Mouse (Mus musculus) CH12.LX (cell line): ENCODE measurements around the gene Cycs. TPM values are rescaled to one million over a fixed set of nuclear protein-coding genes. Genes with fewer than 3 reads are reported as not detected.

ENCODE experiments used
- DNase-seq: peaks from one replicate; pipeline ENCODE4 v3.0.0-alpha.2; 2013; ENCODE audit errors: extremely low read depth
- H3K27ac ChIP-seq: 2 replicates; pipeline ENCODE4 v1.5.1; 2012; ENCODE audit warnings: low read depth, mild to moderate bottlenecking, control low read depth, moderate library complexity; ENCODE audit not compliant: insufficient read depth
- H3K27me3 ChIP-seq: replicated peaks from 2 replicates; pipeline ENCODE3; 2012; ENCODE audit warnings: inconsistent platforms
- H3K36me3 ChIP-seq, 2 experiments: replicated peaks in 1 of 2; 2 replicates each; pipeline versions ENCODE3 to v1.6.1; 2012; ENCODE audit warnings: inconsistent platforms in 1 of 2, low read length in 1 of 2, mild to moderate bottlenecking in 1 of 2, mixed read lengths in 1 of 2, moderate library complexity in 1 of 2; ENCODE audit not compliant: control insufficient read depth in 1 of 2, insufficient read depth in 1 of 2
- H3K4me1 ChIP-seq, 2 experiments: 2 replicates each; pipeline ENCODE4 v1.6.1; 2012; ENCODE audit warnings: inconsistent platforms in 1 of 2, moderate library complexity in 1 of 2; ENCODE audit not compliant: insufficient read depth in 2 of 2, control insufficient read depth in 1 of 2
- H3K4me2 ChIP-seq: 2 replicates; pipeline ENCODE4 v1.6.1; 2012; ENCODE audit warnings: low read depth, mild to moderate bottlenecking, control low read depth; ENCODE audit not compliant: poor library complexity, insufficient read depth, severe bottlenecking
- H3K4me3 ChIP-seq, 3 experiments: fragments of 150-350 bp in 1 of 3; sonication (generic) in 1 of 3; replicated peaks in 1 of 3; 2 replicates each; pipeline versions ENCODE3 to v1.5.1; 2011 to 2012; ENCODE audit warnings: low read depth in 2 of 3, low read length in 2 of 3, mild to moderate bottlenecking in 2 of 3, moderate library complexity in 2 of 3, control low read depth in 1 of 3, improper control_type of control experiment in 1 of 3, inconsistent platforms in 1 of 3, mixed read lengths in 1 of 3; ENCODE audit not compliant: poor library complexity in 1 of 3
- H3K79me2 ChIP-seq: replicated peaks from 2 replicates; pipeline ENCODE4 v1.6.1; 2012; ENCODE audit warnings: mild to moderate bottlenecking, moderate library complexity; ENCODE audit not compliant: control insufficient read depth, poor library complexity, insufficient read depth, severe bottlenecking; ENCODE audit errors: extremely low read depth
- H3K9ac ChIP-seq: 2 replicates; pipeline ENCODE4 v1.6.1; 2012; ENCODE audit warnings: low read depth, mild to moderate bottlenecking, control low read depth, moderate library complexity; ENCODE audit not compliant: insufficient read depth
- H3K9me3 ChIP-seq: replicated peaks from 2 replicates; pipeline ENCODE3; 2012; ENCODE audit warnings: low read length, inconsistent platforms, mixed read lengths
- BHLHE40 ChIP-seq: IDR thresholded peaks from 2 replicates; pipeline ENCODE4 v1.6.1; 2011; ENCODE audit warnings: mild to moderate bottlenecking, low read depth, low read length, improper control_type of control experiment
- CHD1 ChIP-seq: IDR thresholded peaks from 2 replicates; pipeline ENCODE4 v1.6.1; 2012; ENCODE audit warnings: low read depth, low read length, improper control_type of control experiment, inconsistent platforms
- CHD2 ChIP-seq: IDR thresholded peaks from 2 replicates; pipeline ENCODE4 v1.6.1; 2011; ENCODE audit warnings: low read length, improper control_type of control experiment
- CTCF ChIP-seq, 2 experiments: IDR thresholded peaks in 1 of 2; conservative IDR thresholded peaks in 1 of 2; 2 replicates each; pipeline ENCODE4 v1.5.1; 2011 to 2012; ENCODE audit warnings: low read depth in 2 of 2, low read length in 2 of 2, improper control_type of control experiment in 1 of 2, inconsistent platforms in 1 of 2, mild to moderate bottlenecking in 1 of 2, moderate library complexity in 1 of 2
- E2F4 ChIP-seq: IDR thresholded peaks from 2 replicates; pipeline ENCODE4 v1.6.1; 2011; ENCODE audit warnings: low read depth, low read length, improper control_type of control experiment; ENCODE audit not compliant: insufficient replicate concordance
- ELF1 ChIP-seq: IDR thresholded peaks from 2 replicates; pipeline ENCODE4 v1.6.1; 2014; ENCODE audit warnings: low read depth, mild to moderate bottlenecking, inconsistent platforms, low read length, improper control_type of control experiment
- HCFC1 ChIP-seq: IDR thresholded peaks from 2 replicates; pipeline ENCODE4 v1.6.1; 2012; ENCODE audit warnings: low read depth, mild to moderate bottlenecking, inconsistent platforms, low read length, improper control_type of control experiment
- JUN ChIP-seq: IDR thresholded peaks from 2 replicates; pipeline ENCODE4 v1.6.1; 2011; ENCODE audit warnings: low read depth, mild to moderate bottlenecking, low read length, improper control_type of control experiment, moderate library complexity; ENCODE audit not compliant: insufficient read depth
- MAFK ChIP-seq: IDR thresholded peaks from 2 replicates; pipeline ENCODE4 v1.6.1; 2011; ENCODE audit warnings: low read length, improper control_type of control experiment; ENCODE audit not compliant: insufficient replicate concordance
- MAZ ChIP-seq: IDR thresholded peaks from 2 replicates; pipeline ENCODE4 v1.6.1; 2012; ENCODE audit warnings: low read depth, mild to moderate bottlenecking, inconsistent platforms, low read length, improper control_type of control experiment, moderate library complexity
- MEF2A ChIP-seq: IDR thresholded peaks from 2 replicates; pipeline ENCODE4 v1.6.1; 2014; ENCODE audit warnings: low read depth, mild to moderate bottlenecking, inconsistent platforms, low read length, improper control_type of control experiment, borderline replicate concordance
- MYC ChIP-seq: IDR thresholded peaks from 2 replicates; pipeline ENCODE4 v1.6.1; 2011; ENCODE audit warnings: low read depth, mild to moderate bottlenecking, improper control_type of control experiment, low read length
- NELFE ChIP-seq: IDR thresholded peaks from 2 replicates; pipeline ENCODE4 v1.6.1; 2011; ENCODE audit warnings: low read depth, low read length, improper control_type of control experiment
- NRF1 ChIP-seq: IDR thresholded peaks from 2 replicates; pipeline ENCODE4 v1.6.1; 2014; ENCODE audit warnings: low read depth, mild to moderate bottlenecking, inconsistent platforms, low read length, improper control_type of control experiment, moderate library complexity
- POLR2A ChIP-seq: IDR thresholded peaks from 2 replicates; pipeline ENCODE4 v1.6.1; 2011; ENCODE audit warnings: low read depth, mild to moderate bottlenecking, improper control_type of control experiment, low read length
- POLR2AphosphoS2 ChIP-seq: IDR thresholded peaks from 2 replicates; pipeline ENCODE4 v1.6.1; 2011; ENCODE audit warnings: low read depth, low read length, improper control_type of control experiment
- RAD21 ChIP-seq: IDR thresholded peaks from 2 replicates; pipeline ENCODE4 v1.6.1; 2011; ENCODE audit warnings: low read depth, mild to moderate bottlenecking, low read length, improper control_type of control experiment, moderate library complexity
- RCOR1 ChIP-seq: conservative IDR thresholded peaks from 2 replicates; pipeline ENCODE4 v1.6.1; 2012; ENCODE audit warnings: low read depth, mild to moderate bottlenecking, inconsistent platforms, low read length, improper control_type of control experiment
- SIN3A ChIP-seq: IDR thresholded peaks from 2 replicates; pipeline ENCODE4 v1.6.1; 2012; ENCODE audit warnings: low read length, improper control_type of control experiment, inconsistent platforms
- TCF12 ChIP-seq: IDR thresholded peaks from 2 replicates; pipeline ENCODE4 v1.6.1; 2014; ENCODE audit warnings: low read depth, mild to moderate bottlenecking, inconsistent platforms, low read length, improper control_type of control experiment
- UBTF ChIP-seq: IDR thresholded peaks from 2 replicates; pipeline ENCODE4 v1.6.1; 2012; ENCODE audit warnings: low read depth, mild to moderate bottlenecking, inconsistent platforms, low read length, improper control_type of control experiment, moderate library complexity
- USF2 ChIP-seq: conservative IDR thresholded peaks from 2 replicates; pipeline ENCODE4 v1.6.1; 2011; ENCODE audit warnings: low read depth, low read length, improper control_type of control experiment
- ZC3H11A ChIP-seq: IDR thresholded peaks from 2 replicates; pipeline ENCODE4 v1.6.1; 2012; ENCODE audit warnings: low read depth, mild to moderate bottlenecking, inconsistent platforms, low read length, improper control_type of control experiment
- dilution Hi-C: fragments of 300-500 bp; cut with MboI; formaldehyde crosslinking; loops from 2 replicates; pipeline ENCODE4 v1.14.3; 2020; ENCODE audit warnings: low sequenced_read_pairs; ENCODE audit not compliant: extremely low pct_unique_long_range_greater_than_20kb, extremely low pct_ligation_motif_present
- in situ Hi-C: fragments of 300-500 bp; cut with MboI; formaldehyde crosslinking; loops from 3 replicates; pipeline ENCODE4 v1.14.3; 2019; ENCODE audit warnings: low sequenced_read_pairs, low pct_ligation_motif_present, low pct_unique_long_range_greater_than_20kb, mixed read lengths
- polyA plus RNA-seq: library from polyadenylated mRNA; unstranded; fragments of >175 nt; gene quantifications from 2 replicates; pipeline ENCODE4 v1.2.1, GENCODE M21; 2012; ENCODE audit warnings: low read depth; ENCODE audit not compliant: insufficient read length
- total RNA-seq, 2 experiments: library from RNA; depleted of rRNA; stranded (reverse); fragments of 300-350 nt in 1 of 2; fragments of >200 nt in 1 of 2; gene quantifications; 2 replicates each; pipeline ENCODE4 v1.2.3; 2012 to 2014

Cycs gene
- total and polyA plus RNA-seq, 3 experiments: 34.2 to 122 (median 44.6) TPM

DNA sequence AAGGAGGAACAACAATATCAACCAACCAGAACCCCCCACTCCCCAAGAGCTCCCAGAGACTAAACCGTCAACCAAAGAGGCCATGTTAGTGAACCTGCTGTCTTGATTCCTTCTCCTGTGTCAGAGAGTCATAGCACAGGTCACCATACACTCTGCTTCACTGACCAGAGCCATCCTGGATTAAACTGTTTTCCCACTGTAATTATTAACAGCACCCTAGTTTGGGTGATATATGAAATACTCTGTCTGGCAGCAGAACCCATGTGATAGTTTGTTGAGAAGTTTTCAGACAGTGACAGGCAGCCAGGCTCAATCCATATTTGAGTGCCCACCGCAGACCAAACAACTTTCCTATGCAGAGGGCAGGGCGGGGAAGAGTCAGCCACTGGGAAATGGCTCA, 31.0 kb downstream of the Cycs start:
- Histone ChIP-seq H3K27me3 (no peaks in the 10 kb centered on the region), H3K4me1 (peaks cover 3 to 7% of the 10 kb centered on the region in 2 experiments; a peak in 3 of 4 replicates), H3K9me3 (peaks cover 2% of the 10 kb centered on the region), H3K79me2 (no peaks in the 10 kb centered on the region), H3K4me3 (no peak overlapping the region), H3K36me3 (no peaks in the 10 kb centered on the region), H3K9ac (no peak overlapping the region), H3K4me2 (no peak overlapping the region), H3K27ac (no peak overlapping the region)
- dilution Hi-C loops (no loop called here), in situ Hi-C loops (loop anchor here (5.0 to 25.0 kb wide), 3 partner anchors 233 to 1023 kb away; partner anchors contain the start of gene Mpp6)
- DNase-seq: no peak
- TF ChIP-seq JUN: no peak
- TF ChIP-seq BHLHE40: no peak
- no peak for TF ChIP-seq UBTF
- no peak for TF ChIP-seq MAFK
- no peak for TF ChIP-seq POLR2AphosphoS2
- no peak for TF ChIP-seq CHD1
- TF ChIP-seq E2F4: no peak
- no peak for TF ChIP-seq ELF1
- no peak for TF ChIP-seq CHD2
- no peak for TF ChIP-seq CTCF (conservative IDR thresholded peaks at IDR 0.05 in 1 of 2, IDR thresholded peaks at IDR 0.05 in 1 of 2; ENCODE audit: low read depth in 2 of 2, low read length in 2 of 2)
- no peak for TF ChIP-seq POLR2A

DNA sequence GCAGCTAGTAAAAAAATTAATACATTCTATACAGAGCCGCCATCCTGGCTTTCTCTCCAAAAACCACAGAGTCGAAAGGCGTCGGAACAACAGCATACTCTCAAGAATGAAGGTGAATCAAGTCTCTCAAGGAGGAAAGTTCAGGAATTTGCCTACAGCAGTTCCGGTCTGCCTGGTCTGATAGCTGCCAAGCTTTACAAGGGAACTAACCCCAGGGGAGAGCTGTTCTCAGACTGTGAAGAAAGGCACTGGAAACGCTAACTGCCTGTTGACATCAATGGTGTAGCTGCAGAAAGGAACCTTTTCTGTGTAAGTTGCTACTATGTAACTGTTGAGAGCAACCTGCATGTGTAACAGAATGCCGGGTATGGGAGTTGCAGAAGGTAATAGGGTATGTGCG, 34.4 kb downstream of the Cycs start:
- H3K79me2 ChIP-seq: no peaks in the 10 kb centered on the region
- no peak overlapping the region for H3K4me2 ChIP-seq
- H3K4me1 ChIP-seq: peaks cover 3 to 7% of the 10 kb centered on the region in 2 experiments; a peak in 3 of 4 replicates
- H3K9me3 ChIP-seq: no peaks in the 10 kb centered on the region
- no peaks in the 10 kb centered on the region for H3K36me3 ChIP-seq
- TF ChIP-seq NELFE: no peak
- TF ChIP-seq, all 38 proteins: peak for 0
- in situ Hi-C loops: loop anchor here (25.0 kb wide), 2 partner anchors 420 to 1020 kb away; partner anchors contain the start of gene Mpp6
- dilution Hi-C loops: no loop called here
- Histone ChIP-seq H3K27ac (no peak overlapping the region), H3K27me3 (no peaks in the 10 kb centered on the region), H3K4me3 (no peak overlapping the region), H3K9ac (no peak overlapping the region)
- DNase-seq: no peak

DNA sequence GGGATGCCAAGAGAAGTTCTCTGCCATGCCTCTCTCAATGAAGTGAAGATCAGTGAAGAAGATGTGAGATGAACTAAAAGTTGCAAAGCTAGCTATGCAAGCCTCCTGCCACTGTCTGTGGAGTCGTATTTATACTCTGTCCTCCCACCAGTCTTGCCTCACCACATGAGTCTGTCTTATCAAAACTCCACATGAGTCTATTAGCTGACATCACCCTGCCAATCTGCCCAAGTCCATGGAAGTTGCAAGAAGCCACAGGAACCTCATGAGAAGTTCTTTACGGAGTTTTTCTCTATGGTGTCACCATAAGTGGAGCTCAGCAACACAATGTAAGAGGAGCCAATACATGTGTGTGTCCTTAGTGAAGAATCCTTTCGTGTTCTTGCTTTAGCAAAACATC, 35.3 kb downstream of the Cycs start:
- Histone ChIP-seq H3K27me3 (no peaks in the 10 kb centered on the region), H3K79me2 (no peaks in the 10 kb centered on the region), H3K4me2 (no peak overlapping the region), H3K27ac (no peak overlapping the region), H3K9me3 (no peaks in the 10 kb centered on the region), H3K4me1 (no peaks in the 10 kb centered on the region; a peak in 2 of 4 replicates), H3K36me3 (no peaks in the 10 kb centered on the region), H3K4me3 (no peak overlapping the region), H3K9ac (no peak overlapping the region)
- in situ Hi-C loops (loop anchor here (25.0 kb wide), 2 partner anchors 419 to 1019 kb away; partner anchors contain the start of gene Mpp6), dilution Hi-C loops (no loop called here)
- DNase-seq: no peak
- TF ChIP-seq HCFC1 (no peak), NELFE (no peak), ELF1 (no peak), RAD21 (no peak), RCOR1 (no peak), MYC (no peak), POLR2AphosphoS2 (no peak), MAFK (no peak), TCF12 (no peak), CHD1 (no peak), NRF1 (no peak), ZC3H11A (no peak), MAZ (no peak), MEF2A (no peak), BHLHE40 (no peak), USF2 (no peak), SIN3A (no peak), CTCF (conservative IDR thresholded peaks at IDR 0.05 in 1 of 2, IDR thresholded peaks at IDR 0.05 in 1 of 2; ENCODE audit: low read depth in 2 of 2, low read length in 2 of 2) (no peak)
